Mouse (Mus musculus): ENCODE measurements around the gene Pde10a. TPM values are rescaled to one million over a fixed set of nuclear protein-coding genes. Genes with fewer than 3 reads are reported as not detected.

Pde10a gene
- total and polyA plus RNA-seq, 2 experiments from 2014 or later, result 8.2 to 38.5 TPM

GRCm38 (mm10) chr17:8602976-8603375 is 77.8 kb downstream of the Pde10a start:
- no peak overlapping the region for H3K9ac ChIP-seq (replicated peaks; ENCODE audit: low read length)
- ATAC-seq (no peak), DNase-seq (ENCODE audit: low spot score) (no peak)
- no peaks in the 10 kb centered on the region for H3K4me1 ChIP-seq (ENCODE audit: insufficient read depth, low read length)
- no peak overlapping the region for H3K4me3 ChIP-seq (ENCODE audit: low read length)
- no peak for TF ChIP-seq CTCF (IDR thresholded peaks at IDR 0.05; ENCODE audit: low read depth)
- H3K9me3 ChIP-seq (ENCODE audit: low read length), result no peaks in the 10 kb centered on the region
- H3K4me2 ChIP-seq (ENCODE audit: low read depth, low read length), result no peak overlapping the region
- H3K27me3 ChIP-seq (ENCODE audit: insufficient read depth, low read length), result peaks cover 5% of the 10 kb centered on the region; the same call in 1 of the 2 replicates
- no peak overlapping the region for H3K27ac ChIP-seq
- no peaks in the 10 kb centered on the region for H3K36me3 ChIP-seq (ENCODE audit: insufficient read depth, low read length)
- WGBS, result 93% methylated on average over 3 of the region's 3 CpGs

GRCm38 (mm10) chr17:8605921-8606320 is 80.7 kb downstream of the Pde10a start:
- no peak for TF ChIP-seq CTCF (IDR thresholded peaks at IDR 0.05; ENCODE audit: low read depth)
- 85% methylated on average over 5 of the region's 5 CpGs for WGBS
- Histone ChIP-seq H3K4me3 (ENCODE audit: low read length) (no peak overlapping the region), H3K36me3 (ENCODE audit: insufficient read depth, low read length) (no peaks in the 10 kb centered on the region), H3K27me3 (ENCODE audit: insufficient read depth, low read length) (no peaks in the 10 kb centered on the region), H3K27ac (no peak overlapping the region), H3K4me2 (ENCODE audit: low read depth, low read length) (no peak overlapping the region), H3K9me3 (ENCODE audit: low read length) (no peaks in the 10 kb centered on the region), H3K4me1 (ENCODE audit: insufficient read depth, low read length) (no peaks in the 10 kb centered on the region), H3K9ac (replicated peaks; ENCODE audit: low read length) (no peak overlapping the region)
- ATAC-seq (no peak), DNase-seq (ENCODE audit: low spot score) (no peak)

GRCm38 (mm10) chr17:8606695-8607094 is 81.5 kb downstream of the Pde10a start:
- no peaks in the 10 kb centered on the region for H3K9me3 ChIP-seq (ENCODE audit: low read length)
- H3K9ac ChIP-seq (replicated peaks; ENCODE audit: low read length), result no peak overlapping the region
- TF ChIP-seq CTCF (IDR thresholded peaks at IDR 0.05; ENCODE audit: low read depth), result no peak
- no peaks in the 10 kb centered on the region for H3K36me3 ChIP-seq (ENCODE audit: insufficient read depth, low read length)
- no peak for DNase-seq (ENCODE audit: low spot score)
- ATAC-seq, result no peak
- H3K4me1 ChIP-seq (ENCODE audit: insufficient read depth, low read length), result no peaks in the 10 kb centered on the region
- no peak overlapping the region for H3K4me2 ChIP-seq (ENCODE audit: low read depth, low read length)
- no peak overlapping the region for H3K4me3 ChIP-seq (ENCODE audit: low read length)
- H3K27ac ChIP-seq, result no peak overlapping the region
- WGBS, result 73% methylated on average over 3 of the region's 3 CpGs
- H3K27me3 ChIP-seq (ENCODE audit: insufficient read depth, low read length), result no peaks in the 10 kb centered on the region

GRCm38 (mm10) chr17:8611916-8612315 is 86.7 kb downstream of the Pde10a start:
- no peak overlapping the region for H3K4me3 ChIP-seq (ENCODE audit: low read length)
- WGBS, result 84% methylated on average over 4 of the region's 4 CpGs
- TF ChIP-seq CTCF (IDR thresholded peaks at IDR 0.05; ENCODE audit: low read depth), result no peak
- no peaks in the 10 kb centered on the region for H3K4me1 ChIP-seq (ENCODE audit: insufficient read depth, low read length)
- H3K27ac ChIP-seq, result no peak overlapping the region
- H3K9ac ChIP-seq (replicated peaks; ENCODE audit: low read length), result no peak overlapping the region
- no peaks in the 10 kb centered on the region for H3K27me3 ChIP-seq (ENCODE audit: insufficient read depth, low read length)
- ATAC-seq, result no peak
- H3K4me2 ChIP-seq (ENCODE audit: low read depth, low read length), result no peak overlapping the region
- no peak for DNase-seq (ENCODE audit: low spot score)
- no peaks in the 10 kb centered on the region for H3K36me3 ChIP-seq (ENCODE audit: insufficient read depth, low read length)
- no peaks in the 10 kb centered on the region for H3K9me3 ChIP-seq (ENCODE audit: low read length)

GRCm38 (mm10) chr17:8613882-8614551 is 88.8 kb downstream of the Pde10a start:
- Histone ChIP-seq H3K9me3 (ENCODE audit: low read length) (no peaks in the 10 kb centered on the region), H3K27ac (no peak overlapping the region), H3K4me3 (ENCODE audit: low read length) (no peak overlapping the region), H3K4me1 (ENCODE audit: insufficient read depth, low read length) (no peaks in the 10 kb centered on the region), H3K36me3 (ENCODE audit: insufficient read depth, low read length) (no peaks in the 10 kb centered on the region), H3K9ac (replicated peaks; ENCODE audit: low read length) (no peak overlapping the region), H3K27me3 (ENCODE audit: insufficient read depth, low read length) (no peaks in the 10 kb centered on the region), H3K4me2 (ENCODE audit: low read depth, low read length) (no peak overlapping the region)
- ATAC-seq (peak; percentile 55; the same call in 1 of the 2 replicates), DNase-seq (ENCODE audit: low spot score) (peak; percentile 89)
- peak; percentile 94 for TF ChIP-seq CTCF (IDR thresholded peaks at IDR 0.05; ENCODE audit: low read depth)
- 37% methylated on average over 7 of the region's 7 CpGs for WGBS

GRCm38 (mm10) chr17:8620346-8620745 is 95.2 kb downstream of the Pde10a start:
- ATAC-seq, result no peak
- 54% methylated on average over 5 of the region's 5 CpGs for WGBS

GRCm38 (mm10) chr17:8621105-8621504 is 95.9 kb downstream of the Pde10a start:
- no peaks in the 10 kb centered on the region for H3K9me3 ChIP-seq (ENCODE audit: low read length)
- H3K4me2 ChIP-seq (ENCODE audit: low read depth, low read length), result no peak overlapping the region
- H3K27me3 ChIP-seq (ENCODE audit: insufficient read depth, low read length), result no peaks in the 10 kb centered on the region
- DNase-seq (ENCODE audit: low spot score), result no peak
- no peak for TF ChIP-seq CTCF (IDR thresholded peaks at IDR 0.05; ENCODE audit: low read depth)
- H3K4me3 ChIP-seq (ENCODE audit: low read length), result no peak overlapping the region
- H3K9ac ChIP-seq (replicated peaks; ENCODE audit: low read length), result no peak overlapping the region
- H3K36me3 ChIP-seq (ENCODE audit: insufficient read depth, low read length), result no peaks in the 10 kb centered on the region
- no peaks in the 10 kb centered on the region for H3K4me1 ChIP-seq (ENCODE audit: insufficient read depth, low read length)
- WGBS, result 50% methylated on average over 2 of the region's 2 CpGs
- H3K27ac ChIP-seq, result no peak overlapping the region
- no peak for ATAC-seq

More at GRCm38 (mm10) chr17:8620346-8620745, 95.2 kb downstream of the Pde10a start:
- H3K4me1 ChIP-seq (ENCODE audit: insufficient read depth, low read length), result no peaks in the 10 kb centered on the region
- DNase-seq (ENCODE audit: low spot score), result no peak
- H3K4me2 ChIP-seq (ENCODE audit: low read depth, low read length), result no peak overlapping the region
- TF ChIP-seq CTCF (IDR thresholded peaks at IDR 0.05; ENCODE audit: low read depth), result no peak
- H3K36me3 ChIP-seq (ENCODE audit: insufficient read depth, low read length), result no peaks in the 10 kb centered on the region
- H3K9me3 ChIP-seq (ENCODE audit: low read length), result no peaks in the 10 kb centered on the region
- H3K27me3 ChIP-seq (ENCODE audit: insufficient read depth, low read length), result no peaks in the 10 kb centered on the region
- H3K4me3 ChIP-seq (ENCODE audit: low read length), result no peak overlapping the region
- no peak overlapping the region for H3K27ac ChIP-seq
- H3K9ac ChIP-seq (replicated peaks; ENCODE audit: low read length), result no peak overlapping the region

Data from hindbrain, postnatal 0 days (tissue).